8 mouse cellular contexts compared by ENCODE assay signal in genomic region chr3:123267741-123268201, GRCm38 (mm10). TPM values are rescaled to one million over a fixed set of nuclear protein-coding genes. Genes with fewer than 3 reads are reported as not detected.
DNase-seq lines count a peak whose midpoint lies in the region; ATAC-seq and TF ChIP-seq lines count a peak whose summit lies in the region.

No protein-coding gene starts in this region.

- peak overlapping the region; percentile 68 for H3K9ac ChIP-seq in hindbrain, embryonic 12.5 days
- H3K9ac ChIP-seq in lung, postnatal 0 days (replicated peaks; ENCODE audit: low read depth) = peak overlapping the region; percentile 39

- no peak for TF ChIP-seq CTCF in Patski (IDR thresholded peaks at IDR 0.05)
- no peak for TF ChIP-seq CTCF in lung, postnatal 0 days (IDR thresholded peaks at IDR 0.05)

- peak; percentile 46 for DNase-seq in Patski (ENCODE audit: low read depth, low spot score)
- peak; percentile 63 to 66 for DNase-seq in cerebellum, postnatal 14 days
- DNase-seq in frontal cortex, postnatal 25 days (ENCODE audit: low spot score in 2 of 2) = peak; percentile 18 to 38
- DNase-seq in layer of hippocampus, postnatal 10 days (ENCODE audit: low spot score in 2 of 2) = peak; percentile 63 to 68
- peak; percentile 75 for DNase-seq in lung, postnatal 0 days (ENCODE audit: low spot score)
- DNase-seq in ovary, postnatal 14 days (ENCODE audit: low spot score) = peak; percentile 57
- peak; percentile 67 for DNase-seq in urinary bladder, postnatal 25 days (ENCODE audit: low spot score)

- TF ChIP-seq EP300 in lung, postnatal 0 days (IDR thresholded peaks at IDR 0.05) = no peak

- in situ Hi-C loops in Patski (cut with MboI; ENCODE audit: low pct_unique_long_range_greater_than_20kb) = no loop called here

- peak overlapping the region; percentile 93 for H3K4me2 ChIP-seq in hindbrain, embryonic 12.5 days (replicated peaks)
- H3K4me2 ChIP-seq in lung, postnatal 0 days (replicated peaks; ENCODE audit: low read depth, low read length) = peak overlapping the region; percentile 68

- H3K9me3 ChIP-seq in hindbrain, embryonic 12.5 days (replicated peaks) = no peaks in the 10 kb centered on the region
- H3K9me3 ChIP-seq in lung, postnatal 0 days (ENCODE audit: low read length) = no peaks in the 10 kb centered on the region

- peak; percentile 64 for ATAC-seq in Patski
- peak; percentile 47 for ATAC-seq in hindbrain, embryonic 12.5 days (ENCODE audit: low FRiP score)
- peak; percentile 71 for ATAC-seq in lung, postnatal 0 days

- peak overlapping the region; percentile 82 for H3K4me3 ChIP-seq in hindbrain, embryonic 12.5 days
- peak overlapping the region; percentile 71 for H3K4me3 ChIP-seq in lung, postnatal 0 days (ENCODE audit: low read depth, low read length)

- under 1% methylated on average over 25 of the region's 25 CpGs for WGBS in hindbrain, embryonic 12.5 days
- under 1% methylated on average over 25 of the region's 25 CpGs for WGBS in lung, postnatal 0 days

- peaks cover 6% of the 10 kb centered on the region; the same call in 1 of the 2 replicates for H3K4me1 ChIP-seq in hindbrain, embryonic 12.5 days
- H3K4me1 ChIP-seq in lung, postnatal 0 days (ENCODE audit: insufficient read depth, low read depth, low read length) = no peaks in the 10 kb centered on the region; the same call in 1 of the 2 replicates

- POLR2A ChIA-PET in Patski (lab: Charles Lee) = interaction anchor here (0.6 to 2.0 kb wide), 7 partner anchors 8 to 145 kb away, joined by 3 to 10 read pairs (median 3); no protein-coding TSS in a partner anchor

- H3K27ac ChIP-seq in hindbrain, embryonic 12.5 days = no peak overlapping the region
- H3K27ac ChIP-seq in lung, postnatal 0 days (ENCODE audit: low read length) = peak overlapping the region; percentile 68

- no peaks in the 10 kb centered on the region for H3K27me3 ChIP-seq in Patski
- peaks cover 23% of the 10 kb centered on the region for H3K27me3 ChIP-seq in hindbrain, embryonic 12.5 days
- H3K27me3 ChIP-seq in lung, postnatal 0 days (replicated peaks; ENCODE audit: insufficient read depth, low read length) = no peaks in the 10 kb centered on the region

- no peaks in the 10 kb centered on the region for H3K36me3 ChIP-seq in hindbrain, embryonic 12.5 days
- H3K36me3 ChIP-seq in lung, postnatal 0 days (ENCODE audit: insufficient read depth, low read length) = no peaks in the 10 kb centered on the region; the same call in 1 of the 2 replicates

- CTCF ChIA-PET in Patski (lab: Charles Lee) = interaction anchor here (0.7 to 2.1 kb wide), 8 partner anchors 13 to 99 kb away, joined by 3 to 13 read pairs (median 4); partner anchors contain the start of gene Synpo2

RNA-seq across cellular contexts. Expression of gene Sec24d, which starts 0.5 kb away (rescaled TPM):
- 36.2 TPM for polyA plus RNA-seq in Patski (2021)
- polyA plus RNA-seq in hindbrain, embryonic 12.5 days (2016; fragmentation: Nextera tagmentation; extraction: Ambion mirVana) = 33.0 and 38.8 TPM in 2 replicates
- total RNA-seq in layer of hippocampus, postnatal 10 days (2021) = 10 to 100 TPM; 25.2 to 29.3 TPM
- polyA plus RNA-seq in lung, postnatal 0 days (2015; fragmentation: Nextera tagmentation; extraction: Ambion mirVana) = 34.9 and 38.7 TPM in 2 replicates

RNA-seq across cellular contexts. Expression of gene Synpo2, which starts 31.8 kb away (rescaled TPM):
- 0.83 TPM for polyA plus RNA-seq in Patski (2021)
- 4.0 and 4.2 TPM in 2 replicates for polyA plus RNA-seq in hindbrain, embryonic 12.5 days (2016; fragmentation: Nextera tagmentation; extraction: Ambion mirVana)
- total RNA-seq in layer of hippocampus, postnatal 10 days (2021) = 1 to 10 TPM; 2.8 to 4.2 TPM
- polyA plus RNA-seq in lung, postnatal 0 days (2015; fragmentation: Nextera tagmentation; extraction: Ambion mirVana) = 2.2 and 2.4 TPM in 2 replicates
